Mouse (Mus musculus) myocyte (in vitro differentiated cells): ENCODE results near the gene Sult6b2. TPM values are rescaled to one million over a fixed set of nuclear protein-coding genes. Genes with fewer than 3 reads are reported as not detected.

Experiments used
- H3K27me3 ChIP-seq: one replicate; pipeline ENCODE4 v1.6.1; 2011; ENCODE audit not compliant: control insufficient read depth, insufficient read depth, insufficient read length
- H3K36me3 ChIP-seq: one replicate; pipeline ENCODE4 v1.6.1; 2011; ENCODE audit not compliant: control insufficient read depth, insufficient read depth
- H3K4me2 ChIP-seq: one replicate; pipeline ENCODE4 v1.6.1; 2011; ENCODE audit warnings: low read depth, control low read depth
- H3K4me3 ChIP-seq: one replicate; pipeline ENCODE4 v1.5.1; 2011; ENCODE audit warnings: mild to moderate bottlenecking, control low read depth, moderate library complexity
- H3K79me2 ChIP-seq: one replicate; pipeline ENCODE4 v1.6.1; 2011; ENCODE audit not compliant: control insufficient read depth, insufficient read depth
- H3ac ChIP-seq: one replicate; pipeline ENCODE4 v1.6.1; 2011; ENCODE audit not compliant: control insufficient read depth, insufficient read length
- CEBPB ChIP-seq: IDR thresholded peaks from 2 replicates; pipeline ENCODE4 v1.6.1; 2011; ENCODE audit warnings: mild to moderate bottlenecking, moderate library complexity; ENCODE audit not compliant: poor library complexity, insufficient read depth, severe bottlenecking
- E2F4 ChIP-seq: IDR thresholded peaks from one replicate; pipeline ENCODE4 v1.6.1; 2011; ENCODE audit warnings: mild to moderate bottlenecking, control low read depth, moderate library complexity; ENCODE audit not compliant: insufficient read depth
- MAX ChIP-seq: IDR thresholded peaks from one replicate; pipeline ENCODE4 v1.6.1; 2011; ENCODE audit warnings: low read depth, mild to moderate bottlenecking, control low read depth
- MYOD1 ChIP-seq, 3 experiments: IDR thresholded peaks; one replicate each; pipeline ENCODE4 v1.6.1; 2011; ENCODE audit warnings: control low read depth in 2 of 3, low read depth in 2 of 3, mild to moderate bottlenecking in 2 of 3, moderate library complexity in 1 of 3; ENCODE audit not compliant: insufficient read length in 2 of 3, control insufficient read depth in 1 of 3
- MYOG ChIP-seq, 3 experiments: IDR thresholded peaks; one replicate each; pipeline ENCODE4 v1.6.1; 2011; ENCODE audit warnings: control low read depth in 2 of 3, low read depth in 2 of 3, mild to moderate bottlenecking in 2 of 3; ENCODE audit not compliant: insufficient read length in 2 of 3, control insufficient read depth in 1 of 3, insufficient read depth in 1 of 3
- POLR2A ChIP-seq: IDR thresholded peaks from one replicate; pipeline ENCODE4 v1.6.1; 2011; ENCODE audit warnings: low read depth, mild to moderate bottlenecking, control low read depth, moderate library complexity; ENCODE audit not compliant: insufficient read length
- POLR2AphosphoS2 ChIP-seq: IDR thresholded peaks from one replicate; pipeline ENCODE4 v1.6.1; 2011; ENCODE audit warnings: low read depth, control low read depth; ENCODE audit not compliant: insufficient read length
- REST ChIP-seq: IDR thresholded peaks from one replicate; pipeline ENCODE4 v1.6.1; 2011; ENCODE audit warnings: mild to moderate bottlenecking, control low read depth, moderate library complexity; ENCODE audit not compliant: insufficient read depth, insufficient read length
- SRF ChIP-seq: IDR thresholded peaks from one replicate; pipeline ENCODE4 v1.6.1; 2011; ENCODE audit warnings: low read depth; ENCODE audit not compliant: control insufficient read depth, insufficient read length
- TCF12 ChIP-seq: IDR thresholded peaks from one replicate; pipeline ENCODE4 v1.6.1; 2011; ENCODE audit warnings: mild to moderate bottlenecking, control low read depth; ENCODE audit not compliant: poor library complexity, insufficient read depth, severe bottlenecking
- TCF3 ChIP-seq: IDR thresholded peaks from one replicate; pipeline ENCODE4 v1.6.1; 2011; ENCODE audit warnings: low read depth, control low read depth; ENCODE audit not compliant: insufficient read length
- USF1 ChIP-seq: IDR thresholded peaks from one replicate; pipeline ENCODE4 v1.6.1; 2011; ENCODE audit warnings: low read depth, mild to moderate bottlenecking, control low read depth, moderate library complexity
- polyA plus RNA-seq: library from polyadenylated mRNA; unstranded; fragments of >200 nt; fragmentation: generic; extraction: Trizol; gene quantifications from one replicate; pipeline ENCODE4 v1.2.1, GENCODE M21; 2012; ENCODE audit warnings: missing spikeins

Gene Sult6b2
- not detected for polyA plus RNA-seq

DNA sequence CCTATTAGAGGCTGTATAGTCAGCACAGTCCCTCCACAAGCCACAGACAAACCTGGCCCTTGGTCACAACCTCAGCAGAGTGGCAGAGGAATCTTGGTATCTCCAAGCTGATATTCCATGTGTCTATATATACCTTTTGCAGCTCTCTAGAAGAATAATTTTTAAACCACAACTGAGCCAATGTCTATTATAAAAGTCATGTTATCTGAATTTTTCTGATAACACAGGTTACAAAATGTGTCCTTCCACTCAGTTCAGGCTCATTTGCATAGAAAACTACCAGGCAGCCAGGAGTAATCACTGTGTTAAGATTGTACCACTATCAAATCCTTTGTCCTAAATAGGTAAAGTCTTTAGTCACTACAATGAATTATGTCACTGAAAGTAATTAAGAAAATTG, at the start of gene Sult6b2:
TSS of gene Sult6b2 (minus strand) at position 101 of the 400 bp plus-strand sequence.
- H3K4me2 ChIP-seq = no peak within 1 kb of the TSS
- TF ChIP-seq MAX (no peak), USF1 (no peak)
- H3K79me2 ChIP-seq = no peaks in the 10 kb centered on the region
- no peak within 1 kb of the TSS for H3ac ChIP-seq
- no peaks in the 10 kb centered on the region for H3K27me3 ChIP-seq
- no peak within 1 kb of the TSS for H3K4me3 ChIP-seq
- H3K36me3 ChIP-seq = no peaks in the 10 kb centered on the region

DNA sequence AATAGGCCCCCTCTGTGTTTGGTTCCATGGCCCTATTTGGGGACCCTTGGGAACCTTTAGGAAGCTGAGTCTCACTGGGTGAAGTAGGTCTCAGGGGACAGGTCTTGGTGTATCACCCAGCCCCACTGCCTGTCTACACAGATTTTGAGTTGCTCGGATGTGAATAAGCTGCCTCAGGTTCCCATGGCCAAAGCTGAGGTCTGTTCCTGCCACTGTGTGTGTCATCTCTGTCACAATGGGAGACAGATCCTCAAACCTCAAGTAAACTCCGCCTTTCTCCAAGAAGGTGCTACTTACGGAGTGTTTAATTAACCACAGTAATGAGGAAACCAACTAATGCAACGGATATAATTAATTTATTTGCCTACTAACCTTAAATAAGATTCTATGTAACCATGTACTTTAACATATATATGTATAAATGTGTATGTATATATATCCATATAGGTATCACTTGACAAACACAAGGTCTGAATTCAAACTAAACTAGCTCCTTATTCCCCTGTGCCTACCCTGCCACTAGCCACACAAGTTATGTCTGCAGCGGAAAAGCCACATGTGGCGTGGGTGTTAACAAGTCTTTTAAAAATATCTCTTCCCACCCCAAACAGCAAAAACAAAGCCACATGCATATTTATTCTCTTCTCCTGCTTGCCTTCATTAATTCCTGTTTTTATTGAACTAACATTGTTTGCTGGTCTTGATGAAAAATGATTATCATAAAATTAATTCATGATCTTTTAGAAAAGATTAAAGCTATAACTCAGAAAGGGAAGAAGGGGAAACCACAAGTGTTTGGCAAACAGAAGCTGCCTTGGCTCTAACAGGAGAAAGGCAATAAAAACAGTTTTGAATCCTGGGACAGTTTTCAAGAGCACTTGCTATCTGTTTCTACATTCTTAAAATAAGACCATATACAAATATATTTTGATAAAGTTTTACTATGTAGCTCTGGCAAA, 48.4 kb upstream of the Sult6b2 start:
- H3K27me3 ChIP-seq = no peaks in the 10 kb centered on the region
- TF ChIP-seq MYOG (IDR thresholded peaks at IDR 0.05; ENCODE audit: control insufficient read depth in 1 of 3, insufficient read depth in 1 of 3, insufficient read length in 2 of 3, low read depth in 2 of 3) (no peak), SRF (no peak), MYOD1 (IDR thresholded peaks at IDR 0.05; ENCODE audit: control insufficient read depth in 1 of 3, insufficient read length in 2 of 3, low read depth in 2 of 3) (no peak), TCF12 (no peak), POLR2A (no peak), TCF3 (no peak), POLR2AphosphoS2 (no peak), USF1 (no peak), CEBPB (no peak), REST (no peak), MAX (no peak), E2F4 (no peak)

DNA sequence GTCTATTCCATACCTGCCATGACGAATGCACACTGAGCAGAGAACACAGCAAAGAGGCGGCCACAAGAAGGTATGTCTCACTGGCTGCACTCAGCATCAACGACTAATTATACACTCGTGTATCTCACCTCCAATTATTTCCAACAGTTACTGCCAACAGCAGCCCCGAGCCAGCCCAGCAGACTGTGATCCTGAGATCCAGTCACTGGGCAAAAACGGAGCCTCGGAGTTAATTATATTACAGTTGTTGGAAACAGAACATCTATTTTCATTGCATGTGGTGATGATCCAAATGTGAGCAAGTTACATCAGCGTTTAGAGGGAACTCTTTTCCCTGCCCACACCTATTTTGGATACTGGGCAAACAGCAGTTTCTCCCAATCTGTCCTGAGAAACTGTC, 46.1 kb upstream of the Sult6b2 start:
- Histone ChIP-seq H3K4me2 (no peak overlapping the region), H3K79me2 (no peaks in the 10 kb centered on the region), H3K4me3 (no peak overlapping the region), H3K36me3 (no peaks in the 10 kb centered on the region), H3ac (no peak overlapping the region), H3K27me3 (no peaks in the 10 kb centered on the region)
- no peak for TF ChIP-seq SRF
- TF ChIP-seq POLR2A = no peak
- no peak for TF ChIP-seq USF1
- no peak for TF ChIP-seq TCF12
- TF ChIP-seq CEBPB = no peak
- TF ChIP-seq REST = no peak
- no peak for TF ChIP-seq POLR2AphosphoS2
- no peak for TF ChIP-seq TCF3
- no peak for TF ChIP-seq MYOD1 (IDR thresholded peaks at IDR 0.05; ENCODE audit: control insufficient read depth in 1 of 3, insufficient read length in 2 of 3, low read depth in 2 of 3)
- TF ChIP-seq MAX = no peak
- TF ChIP-seq E2F4 = no peak
- no peak for TF ChIP-seq MYOG (IDR thresholded peaks at IDR 0.05; ENCODE audit: control insufficient read depth in 1 of 3, insufficient read depth in 1 of 3, insufficient read length in 2 of 3, low read depth in 2 of 3)

More for the DNA sequence above, 48.4 kb upstream of the Sult6b2 start:
- Histone ChIP-seq H3ac (no peak overlapping the region), H3K79me2 (no peaks in the 10 kb centered on the region), H3K36me3 (no peaks in the 10 kb centered on the region), H3K4me3 (no peak overlapping the region), H3K4me2 (no peak overlapping the region)

- Histone ChIP-seq H3ac (no peak overlapping the region), H3K4me2 (no peak overlapping the region), H3K27me3 (no peaks in the 10 kb centered on the region), H3K4me3 (no peak overlapping the region), H3K36me3 (no peaks in the 10 kb centered on the region), H3K79me2 (no peaks in the 10 kb centered on the region)
- TF ChIP-seq MAX (no peak), REST (no peak), USF1 (no peak), TCF3 (no peak), CEBPB (no peak), SRF (no peak), MYOD1 (IDR thresholded peaks at IDR 0.05; ENCODE audit: control insufficient read depth in 1 of 3, insufficient read length in 2 of 3, low read depth in 2 of 3) (no peak)
Measured at GRCm38 (mm10) chr6:142849326-142849725, 45.0 kb upstream of the Sult6b2 start.
